In genomic region chr5:37856057-37856456, GRCm38 (mm10) we compare ENCODE assay signal across 27 mouse cellular contexts. TPM values are rescaled to one million over a fixed set of nuclear protein-coding genes. Genes with fewer than 3 reads are reported as not detected.
DNase-seq lines count a peak whose midpoint lies in the region; ATAC-seq and TF ChIP-seq lines count a peak whose summit lies in the region.
"Had no signal": no experiment of that assay in that cellular context is flagged by ENCODE, and none has a peak within 500 bp of the region (broad histone marks: within the 10 kb centered on the region; RNA-seq: fewer than 3 reads in every experiment).

No protein-coding gene starts in this region.

- H3K9me3 ChIP-seq in ES-E14 (ENCODE audit: control insufficient read depth, insufficient read depth, low read depth, low read length), result no peaks in the 10 kb centered on the region
- H3K9me3 ChIP-seq in forebrain, embryonic 11.5 days (ENCODE audit: control insufficient read depth, low read length), result no peaks in the 10 kb centered on the region

- peaks cover 0 to 8% of the 10 kb centered on the region in 2 experiments; a peak in 1 of 4 replicates for H3K4me1 ChIP-seq in ES-E14 (ENCODE audit: control insufficient read depth in 2 of 2, insufficient read depth in 2 of 2, low read length in 2 of 2, poor library complexity in 1 of 2)
- H3K4me1 ChIP-seq in forebrain, embryonic 11.5 days (replicated peaks; ENCODE audit: control insufficient read depth, insufficient read depth, low read length), result peaks cover 6% of the 10 kb centered on the region; the same call in 1 of the 2 replicates

- H3K36me3 ChIP-seq in ES-E14 (ENCODE audit: control insufficient read depth, insufficient read depth, low read length, poor library complexity, severe bottlenecking), result no peaks in the 10 kb centered on the region
- H3K36me3 ChIP-seq in forebrain, embryonic 11.5 days (ENCODE audit: control insufficient read depth, insufficient read depth, low read length), result no peaks in the 10 kb centered on the region
- H3K36me3 ChIP-seq: G1E had no signal

- in situ Hi-C loops in ES-E14 (cut with MboI; ENCODE audit: low sequenced_read_pairs in 2 of 2, unreplicated experiment in 2 of 2), result no loop called here

- H3K27me3 ChIP-seq in forebrain, embryonic 11.5 days (ENCODE audit: control insufficient read depth, insufficient read depth, low read length), result no peaks in the 10 kb centered on the region

- 67% methylated on average over 5 of the region's 5 CpGs for WGBS in forebrain, embryonic 11.5 days

- ATAC-seq in forebrain, embryonic 11.5 days (replicated peaks; ENCODE audit: low FRiP score), result no peak
- ATAC-seq in megakaryocyte-erythroid progenitor cell, adult 5-6 weeks (replicated peaks; ENCODE audit: low FRiP score, low TSS enrichment, poor library complexity, severe bottlenecking), result no peak
- ATAC-seq: activated CD4-positive, CD25-positive, alpha-beta regulatory T cell, adult 4 months; CD4-positive, CD25-positive, alpha-beta regulatory T cell, adult 4 months; Patski had no signal

- no peak overlapping the region for H3K9ac ChIP-seq in ES-E14 (ENCODE audit: insufficient read depth, low read depth, low read length, poor library complexity, severe bottlenecking)
- H3K9ac ChIP-seq in forebrain, embryonic 11.5 days (ENCODE audit: low read length), result no peak overlapping the region

- H3K4me3 ChIP-seq in ES-E14 (ENCODE audit: insufficient read depth in 1 of 2, low read depth in 1 of 2, low read length in 2 of 2, poor library complexity in 1 of 2, severe bottlenecking in 1 of 2), result no peak overlapping the region
- no peak overlapping the region for H3K4me3 ChIP-seq in forebrain, embryonic 11.5 days (ENCODE audit: low read depth, low read length)

- H3K27ac ChIP-seq in ES-E14 (ENCODE audit: insufficient read depth, low read depth, low read length, poor library complexity, severe bottlenecking), result no peak overlapping the region
- H3K27ac ChIP-seq in forebrain, embryonic 11.5 days (ENCODE audit: low read depth, low read length), result no peak overlapping the region

- H3K4me2 ChIP-seq in forebrain, embryonic 11.5 days (ENCODE audit: low read depth, low read length, severe bottlenecking), result no peak overlapping the region

- DNase-seq in ES-CJ7 (ENCODE audit: low read depth, low spot score) (peak; percentile 68), ES-E14 (ENCODE audit: low read depth, low spot score) (peak; percentile 11), R1 (ENCODE audit: low read depth, low spot score) (peak; percentile 75), ZHBTc4 (ENCODE audit: low read depth, low spot score) (peak; percentile 72)
- no peak for DNase-seq in forebrain, embryonic 11.5 days (ENCODE audit: low spot score)
- no peak for DNase-seq in cerebellum, adult 11-12 months
- no peak for DNase-seq in layer of hippocampus, adult 18-20 months (ENCODE audit: low spot score in 2 of 2)
- DNase-seq: adrenal gland, adult 2 months; adrenal gland, adult 8-10 months; adrenal gland, postnatal 10 days; adrenal gland, postnatal 14 days; adrenal gland, postnatal 25 days; adrenal gland, postnatal 36 days; B cell, adult 2 months; cerebellum, adult 11 months; cerebellum, adult 18-20 months; cerebellum, adult 2 months; cerebellum, adult 8-10 months; cerebellum, adult 9-10 months; cerebellum, adult 9-11 months had no signal

TF ChIP-seq in ES-E14, 5 proteins besides CTCF, POLR2A, EP300 and RAD21:
- no peak for TF ChIP-seq HCFC1 (IDR thresholded peaks at IDR 0.05; ENCODE audit: borderline replicate concordance, insufficient read depth, low read length)
- no peak for TF ChIP-seq MAFK (IDR thresholded peaks at IDR 0.05; ENCODE audit: insufficient read depth, low read depth, low read length)
- TF ChIP-seq ZC3H11A (IDR thresholded peaks at IDR 0.05; ENCODE audit: borderline replicate concordance, low read depth, low read length), result no peak
- TF ChIP-seq ZNF384 (IDR thresholded peaks at IDR 0.05; ENCODE audit: low read depth, low read length), result no peak
- TF ChIP-seq CHD2 (IDR thresholded peaks at IDR 0.05; ENCODE audit: low read depth, low read length), result no peak

RNA-seq across cellular contexts. Expression of gene Msx1, which starts 31.7 kb away (rescaled TPM):
- 0.48 and 2.1 TPM in 2 replicates for total RNA-seq in ES-E14 (2012; rRNA removed)
- polyA plus RNA-seq in forebrain, embryonic 11.5 days (2014; fragmentation: Nextera tagmentation; extraction: Ambion mirVana), result 164 and 175 TPM in 2 replicates
- not detected in 2 replicates for total RNA-seq in megakaryocyte-erythroid progenitor cell, adult 5-6 weeks (2014; fragmentation: Nextera tagmentation)
- not detected in 2 replicates for total RNA-seq in megakaryocyte-erythroid progenitor cell, adult 5-6 weeks (2017)
- total RNA-seq in layer of hippocampus, adult 18-20 months (2021), result 1 to 10 TPM; 4.9 to 6.3 TPM
- total RNA-seq: CH12.LX, G1E, MEL had no signal
- polyA plus RNA-seq: CD4-positive, CD25-positive, alpha-beta regulatory T cell, adult 4 months; G1E had no signal

Comparison
In these comparisons a context has a peak if more than half of its experiments do, and no peak if none do; other contexts are left out.
1. DNase-seq: peak in ES-CJ7 (single experiment), ES-E14 (single experiment), R1 (single experiment) and ZHBTc4 (single experiment); none in forebrain, embryonic 11.5 days (single experiment), cerebellum, adult 11-12 months (single experiment) and layer of hippocampus, adult 18-20 months (0 of 2).